Mouse (Mus musculus): ENCODE results near the gene Chchd5. TPM values are rescaled to one million over a fixed set of nuclear protein-coding genes. Genes with fewer than 3 reads are reported as not detected.
A peak's percentile ranks its signal among the peaks of the same experiment; 100 is the strongest.

Gene Chchd5
- polyA plus RNA-seq, 1 experiment from 2014 or later = 21.5 TPM

GRCm38 (mm10) chr2:129139906-129140305, 10.4 kb downstream of the Chchd5 start:
- 86% methylated on average over 10 of the region's 10 CpGs for WGBS
- Histone ChIP-seq H3K27ac (ENCODE audit: low read length) (no peak overlapping the region), H3K9ac (ENCODE audit: low read length) (no peak overlapping the region), H3K9me3 (replicated peaks; ENCODE audit: control insufficient read depth, low read length) (no peaks in the 10 kb centered on the region), H3K4me3 (replicated peaks; ENCODE audit: low read length) (no peak overlapping the region), H3K4me1 (ENCODE audit: control insufficient read depth, insufficient read depth, low read length) (no peaks in the 10 kb centered on the region), H3K27me3 (ENCODE audit: control insufficient read depth, insufficient read depth, low read length) (no peaks in the 10 kb centered on the region; the same call in 1 of the 2 replicates), H3K36me3 (ENCODE audit: control insufficient read depth, insufficient read depth, low read length) (no peaks in the 10 kb centered on the region), H3K4me2 (ENCODE audit: low read depth, low read length) (no peak overlapping the region)
- no peak for ATAC-seq (ENCODE audit: insufficient read depth, low FRiP score)

GRCm38 (mm10) chr2:129148836-129149235, 19.3 kb downstream of the Chchd5 start:
- no peak overlapping the region for H3K4me2 ChIP-seq (ENCODE audit: low read depth, low read length)
- no peaks in the 10 kb centered on the region for H3K36me3 ChIP-seq (ENCODE audit: control insufficient read depth, insufficient read depth, low read length)
- no peak overlapping the region for H3K4me3 ChIP-seq (replicated peaks; ENCODE audit: low read length)
- 60% methylated on average over 2 of the region's 2 CpGs for WGBS
- no peak overlapping the region for H3K27ac ChIP-seq (ENCODE audit: low read length)
- H3K4me1 ChIP-seq (ENCODE audit: control insufficient read depth, insufficient read depth, low read length) = no peaks in the 10 kb centered on the region
- H3K9ac ChIP-seq (ENCODE audit: low read length) = no peak overlapping the region
- no peak for ATAC-seq (ENCODE audit: insufficient read depth, low FRiP score)
- H3K9me3 ChIP-seq (replicated peaks; ENCODE audit: control insufficient read depth, low read length) = no peaks in the 10 kb centered on the region
- no peaks in the 10 kb centered on the region for H3K27me3 ChIP-seq (ENCODE audit: control insufficient read depth, insufficient read depth, low read length)

- Histone ChIP-seq H3K4me1 (ENCODE audit: control insufficient read depth, insufficient read depth, low read length) (no peaks in the 10 kb centered on the region), H3K4me3 (replicated peaks; ENCODE audit: low read length) (no peak overlapping the region), H3K27me3 (ENCODE audit: control insufficient read depth, insufficient read depth, low read length) (no peaks in the 10 kb centered on the region), H3K36me3 (ENCODE audit: control insufficient read depth, insufficient read depth, low read length) (no peaks in the 10 kb centered on the region), H3K27ac (ENCODE audit: low read length) (no peak overlapping the region), H3K9me3 (replicated peaks; ENCODE audit: control insufficient read depth, low read length) (no peaks in the 10 kb centered on the region), H3K9ac (ENCODE audit: low read length) (no peak overlapping the region), H3K4me2 (ENCODE audit: low read depth, low read length) (no peak overlapping the region)
- ATAC-seq (ENCODE audit: insufficient read depth, low FRiP score) = no peak
- 76% methylated on average over 5 of the region's 5 CpGs for WGBS
Measured at GRCm38 (mm10) chr2:129150386-129150785, 20.9 kb downstream of the Chchd5 start.

- ATAC-seq (ENCODE audit: insufficient read depth, low FRiP score) = no peak
- Histone ChIP-seq H3K9ac (ENCODE audit: low read length) (no peak overlapping the region), H3K4me3 (replicated peaks; ENCODE audit: low read length) (no peak overlapping the region), H3K9me3 (replicated peaks; ENCODE audit: control insufficient read depth, low read length) (no peaks in the 10 kb centered on the region), H3K27me3 (ENCODE audit: control insufficient read depth, insufficient read depth, low read length) (no peaks in the 10 kb centered on the region), H3K4me2 (ENCODE audit: low read depth, low read length) (no peak overlapping the region), H3K36me3 (ENCODE audit: control insufficient read depth, insufficient read depth, low read length) (no peaks in the 10 kb centered on the region), H3K27ac (ENCODE audit: low read length) (no peak overlapping the region), H3K4me1 (ENCODE audit: control insufficient read depth, insufficient read depth, low read length) (no peaks in the 10 kb centered on the region)
- WGBS = 65% methylated on average over 9 of the region's 9 CpGs
Measured at GRCm38 (mm10) chr2:129151111-129151510, 21.6 kb downstream of the Chchd5 start.

GRCm38 (mm10) chr2:129152751-129153150, 23.3 kb downstream of the Chchd5 start:
- Histone ChIP-seq H3K4me2 (ENCODE audit: low read depth, low read length) (no peak overlapping the region), H3K27ac (ENCODE audit: low read length) (no peak overlapping the region), H3K36me3 (ENCODE audit: control insufficient read depth, insufficient read depth, low read length) (no peaks in the 10 kb centered on the region), H3K4me1 (ENCODE audit: control insufficient read depth, insufficient read depth, low read length) (no peaks in the 10 kb centered on the region), H3K9me3 (replicated peaks; ENCODE audit: control insufficient read depth, low read length) (no peaks in the 10 kb centered on the region), H3K9ac (ENCODE audit: low read length) (no peak overlapping the region), H3K4me3 (replicated peaks; ENCODE audit: low read length) (no peak overlapping the region), H3K27me3 (ENCODE audit: control insufficient read depth, insufficient read depth, low read length) (no peaks in the 10 kb centered on the region)
- 74% methylated on average over 1 of the region's 1 CpGs for WGBS
- no peak for ATAC-seq (ENCODE audit: insufficient read depth, low FRiP score)

- Histone ChIP-seq H3K27me3 (ENCODE audit: control insufficient read depth, insufficient read depth, low read length) (no peaks in the 10 kb centered on the region), H3K36me3 (ENCODE audit: control insufficient read depth, insufficient read depth, low read length) (no peaks in the 10 kb centered on the region), H3K9me3 (replicated peaks; ENCODE audit: control insufficient read depth, low read length) (no peaks in the 10 kb centered on the region), H3K4me2 (ENCODE audit: low read depth, low read length) (no peak overlapping the region), H3K4me1 (ENCODE audit: control insufficient read depth, insufficient read depth, low read length) (no peaks in the 10 kb centered on the region), H3K9ac (ENCODE audit: low read length) (no peak overlapping the region), H3K4me3 (replicated peaks; ENCODE audit: low read length) (no peak overlapping the region), H3K27ac (ENCODE audit: low read length) (no peak overlapping the region)
- 61% methylated on average over 5 of the region's 5 CpGs for WGBS
- ATAC-seq (ENCODE audit: insufficient read depth, low FRiP score) = no peak
Measured at GRCm38 (mm10) chr2:129164815-129165214, 35.3 kb downstream of the Chchd5 start.

GRCm38 (mm10) chr2:129166466-129167463, 37.3 kb downstream of the Chchd5 start:
- Histone ChIP-seq H3K9me3 (replicated peaks; ENCODE audit: control insufficient read depth, low read length) (no peaks in the 10 kb centered on the region), H3K4me1 (ENCODE audit: control insufficient read depth, insufficient read depth, low read length) (no peaks in the 10 kb centered on the region), H3K4me3 (replicated peaks; ENCODE audit: low read length) (no peak overlapping the region), H3K27me3 (ENCODE audit: control insufficient read depth, insufficient read depth, low read length) (no peaks in the 10 kb centered on the region), H3K9ac (ENCODE audit: low read length) (no peak overlapping the region), H3K4me2 (ENCODE audit: low read depth, low read length) (no peak overlapping the region), H3K27ac (ENCODE audit: low read length) (0 out of 2 replicates have a peak overlapping the region, but pooled peaks have one; percentile 18), H3K36me3 (ENCODE audit: control insufficient read depth, insufficient read depth, low read length) (no peaks in the 10 kb centered on the region)
- WGBS = 66% methylated on average over 10 of the region's 10 CpGs
- ATAC-seq (ENCODE audit: insufficient read depth, low FRiP score) = no peak

GRCm38 (mm10) chr2:129173386-129173785, 43.9 kb downstream of the Chchd5 start:
- Histone ChIP-seq H3K36me3 (ENCODE audit: control insufficient read depth, insufficient read depth, low read length) (no peaks in the 10 kb centered on the region), H3K4me2 (ENCODE audit: low read depth, low read length) (no peak overlapping the region), H3K27ac (ENCODE audit: low read length) (no peak overlapping the region), H3K4me1 (ENCODE audit: control insufficient read depth, insufficient read depth, low read length) (no peaks in the 10 kb centered on the region), H3K27me3 (ENCODE audit: control insufficient read depth, insufficient read depth, low read length) (no peaks in the 10 kb centered on the region), H3K4me3 (replicated peaks; ENCODE audit: low read length) (no peak overlapping the region), H3K9ac (ENCODE audit: low read length) (no peak overlapping the region; the same call in 1 of the 2 replicates), H3K9me3 (replicated peaks; ENCODE audit: control insufficient read depth, low read length) (no peaks in the 10 kb centered on the region)
- WGBS = 54% methylated on average over 10 of the region's 10 CpGs
- ATAC-seq (ENCODE audit: insufficient read depth, low FRiP score) = no peak

GRCm38 (mm10) chr2:129174474-129174873, 45.0 kb downstream of the Chchd5 start:
- H3K4me3 ChIP-seq (replicated peaks; ENCODE audit: low read length) = no peak overlapping the region
- no peaks in the 10 kb centered on the region for H3K4me1 ChIP-seq (ENCODE audit: control insufficient read depth, insufficient read depth, low read length)
- no peak overlapping the region for H3K4me2 ChIP-seq (ENCODE audit: low read depth, low read length)
- H3K27me3 ChIP-seq (ENCODE audit: control insufficient read depth, insufficient read depth, low read length) = no peaks in the 10 kb centered on the region
- no peaks in the 10 kb centered on the region for H3K36me3 ChIP-seq (ENCODE audit: control insufficient read depth, insufficient read depth, low read length)
- WGBS = 37% methylated on average over 7 of the region's 7 CpGs
- ATAC-seq (ENCODE audit: insufficient read depth, low FRiP score) = peak; percentile 76; the same call in 1 of the 2 replicates
- no peak overlapping the region for H3K27ac ChIP-seq (ENCODE audit: low read length)
- H3K9me3 ChIP-seq (replicated peaks; ENCODE audit: control insufficient read depth, low read length) = no peaks in the 10 kb centered on the region
- no peak overlapping the region for H3K9ac ChIP-seq (ENCODE audit: low read length)
